Mouse (Mus musculus) MEL (cell line): ENCODE results near the gene Brdt. TPM values are rescaled to one million over a fixed set of nuclear protein-coding genes. Genes with fewer than 3 reads are reported as not detected.

Experiments
- DNase-seq: peaks from one replicate; pipeline ENCODE4 v3.0.0; 2011; ENCODE audit warnings: low read depth, low spot score
- H3K27ac ChIP-seq: 2 replicates; pipeline ENCODE4 v1.5.1; 2012; ENCODE audit warnings: low read depth, mild to moderate bottlenecking, control low read depth, low read length, moderate library complexity; ENCODE audit not compliant: control insufficient read depth
- H3K27me3 ChIP-seq, 2 experiments: fragments of 150-350 bp in 1 of 2; sonication (generic) in 1 of 2; 2 replicates each; pipeline ENCODE4 v1.6.1; 2012; ENCODE audit warnings: low read length in 2 of 2, mild to moderate bottlenecking in 2 of 2, improper control_type of control experiment in 1 of 2, moderate library complexity in 1 of 2; ENCODE audit not compliant: insufficient read depth in 2 of 2, control insufficient read depth in 1 of 2
- H3K36me3 ChIP-seq, 2 experiments: 2 replicates each; pipeline ENCODE4 v1.6.1; 2012 to 2014; ENCODE audit warnings: low read length in 2 of 2, improper control_type of control experiment in 1 of 2, inconsistent platforms in 1 of 2, mild to moderate bottlenecking in 1 of 2; ENCODE audit not compliant: insufficient read depth in 2 of 2, control insufficient read depth in 1 of 2
- H3K4me1 ChIP-seq, 2 experiments: fragments of 150-350 bp in 1 of 2; sonication (generic) in 1 of 2; 2 replicates each; pipeline ENCODE4 v1.6.1; 2012; ENCODE audit warnings: low read length in 2 of 2, improper control_type of control experiment in 1 of 2, mild to moderate bottlenecking in 1 of 2; ENCODE audit not compliant: insufficient read depth in 2 of 2, control insufficient read depth in 1 of 2
- H3K4me3 ChIP-seq, 2 experiments: fragments of 150-350 bp in 1 of 2; sonication (generic) in 1 of 2; 2 replicates each; pipeline ENCODE4 v1.5.1; 2012; ENCODE audit warnings: low read depth in 2 of 2, low read length in 2 of 2, mild to moderate bottlenecking in 2 of 2, moderate library complexity in 2 of 2, control low read depth in 1 of 2, improper control_type of control experiment in 1 of 2; ENCODE audit not compliant: control insufficient read depth in 1 of 2, insufficient read depth in 1 of 2
- H3K79me2 ChIP-seq: 2 replicates; pipeline ENCODE4 v1.6.1; 2012; ENCODE audit warnings: mild to moderate bottlenecking, low read length, moderate library complexity; ENCODE audit not compliant: control insufficient read depth, poor library complexity, insufficient read depth
- H3K9ac ChIP-seq: 2 replicates; pipeline ENCODE4 v1.6.1; 2012; ENCODE audit warnings: low read depth, mild to moderate bottlenecking, control low read depth, low read length, moderate library complexity; ENCODE audit not compliant: control insufficient read depth, poor library complexity, severe bottlenecking
- H3K9me3 ChIP-seq: fragments of 150-350 bp; sonication (generic); replicated peaks from 2 replicates; pipeline ENCODE4 v1.6.1; 2012; ENCODE audit warnings: mild to moderate bottlenecking, low read length, improper control_type of control experiment, moderate library complexity; ENCODE audit not compliant: insufficient read depth
- BHLHE40 ChIP-seq: IDR thresholded peaks from 2 replicates; pipeline ENCODE4 v1.6.1; 2012; ENCODE audit warnings: low read depth, mild to moderate bottlenecking, inconsistent platforms, low read length, improper control_type of control experiment, borderline replicate concordance
- CHD1 ChIP-seq: IDR thresholded peaks from 2 replicates; pipeline ENCODE4 v1.6.1; 2012; ENCODE audit warnings: low read depth, mild to moderate bottlenecking, inconsistent platforms, low read length, improper control_type of control experiment
- CHD2 ChIP-seq: IDR thresholded peaks from 2 replicates; pipeline ENCODE4 v1.6.1; 2011; ENCODE audit warnings: low read length, improper control_type of control experiment
- CTCF ChIP-seq, 3 experiments: IDR thresholded peaks in 2 of 3; conservative IDR thresholded peaks in 1 of 3; 2 replicates each; pipeline ENCODE4 v1.5.1; 2011 to 2012; ENCODE audit warnings: low read length in 3 of 3, low read depth in 2 of 3, mild to moderate bottlenecking in 2 of 3, improper control_type of control experiment in 1 of 3, inconsistent platforms in 1 of 3, mixed read lengths in 1 of 3, moderate library complexity in 1 of 3; ENCODE audit not compliant: control insufficient read depth in 1 of 3, insufficient read depth in 1 of 3, poor library complexity in 1 of 3, severe bottlenecking in 1 of 3
- E2F4 ChIP-seq: IDR thresholded peaks from 2 replicates; pipeline ENCODE4 v1.6.1; 2011; ENCODE audit warnings: low read depth, low read length, improper control_type of control experiment, borderline replicate concordance
- EP300 ChIP-seq, 2 experiments: IDR thresholded peaks; 2 replicates each; pipeline ENCODE4 v1.6.1; 2011; ENCODE audit warnings: improper control_type of control experiment in 2 of 2, low read length in 2 of 2, low read depth in 1 of 2, mild to moderate bottlenecking in 1 of 2
- ETS1 ChIP-seq: IDR thresholded peaks from 2 replicates; pipeline ENCODE4 v1.6.1; 2012; ENCODE audit warnings: low read depth, mild to moderate bottlenecking, inconsistent platforms, low read length, improper control_type of control experiment, moderate library complexity
- GABPA ChIP-seq: IDR thresholded peaks from 2 replicates; pipeline ENCODE4 v1.6.1; 2012; ENCODE audit warnings: low read depth, mild to moderate bottlenecking, inconsistent platforms, low read length, improper control_type of control experiment, moderate library complexity
- GATA1 ChIP-seq: IDR thresholded peaks from 2 replicates; pipeline ENCODE4 v1.6.1; 2011; ENCODE audit warnings: low read depth, low read length, improper control_type of control experiment
- HCFC1 ChIP-seq: IDR thresholded peaks from 2 replicates; pipeline ENCODE4 v1.6.1; 2012; ENCODE audit warnings: low read depth, mild to moderate bottlenecking, inconsistent platforms, low read length, improper control_type of control experiment, moderate library complexity
- JUND ChIP-seq: IDR thresholded peaks from 2 replicates; pipeline ENCODE4 v1.6.1; 2011; ENCODE audit warnings: low read depth, mild to moderate bottlenecking, improper control_type of control experiment, low read length
- MAFK ChIP-seq: IDR thresholded peaks from 2 replicates; pipeline ENCODE4 v1.6.1; 2011; ENCODE audit warnings: low read depth, mild to moderate bottlenecking, low read length, improper control_type of control experiment, borderline replicate concordance
- MAZ ChIP-seq: IDR thresholded peaks from 2 replicates; pipeline ENCODE4 v1.6.1; 2012; ENCODE audit warnings: low read depth, mild to moderate bottlenecking, inconsistent platforms, low read length, improper control_type of control experiment
- MYB ChIP-seq: IDR thresholded peaks from 2 replicates; pipeline ENCODE4 v1.6.1; 2011; ENCODE audit warnings: mild to moderate bottlenecking, low read depth, low read length, improper control_type of control experiment
- MYC ChIP-seq: IDR thresholded peaks from 2 replicates; pipeline ENCODE4 v1.6.1; 2011; ENCODE audit warnings: low read depth, mild to moderate bottlenecking, low read length, improper control_type of control experiment, moderate library complexity
- POLR2A ChIP-seq, 2 experiments: IDR thresholded peaks; 2 replicates each; pipeline ENCODE4 v1.6.1; 2011 to 2012; ENCODE audit warnings: low read length in 2 of 2, mild to moderate bottlenecking in 2 of 2, control low read depth in 1 of 2, improper control_type of control experiment in 1 of 2, low read depth in 1 of 2, moderate library complexity in 1 of 2; ENCODE audit not compliant: control insufficient read depth in 1 of 2, insufficient read depth in 1 of 2, poor library complexity in 1 of 2
- POLR2AphosphoS2 ChIP-seq: IDR thresholded peaks from 2 replicates; pipeline ENCODE4 v1.6.1; 2011; ENCODE audit warnings: low read length, improper control_type of control experiment
- POLR2AphosphoS5 ChIP-seq: IDR thresholded peaks from 2 replicates; pipeline ENCODE4 v1.6.1; 2012; ENCODE audit warnings: low read depth, borderline replicate concordance, mild to moderate bottlenecking, inconsistent platforms, low read length, moderate library complexity, mixed read lengths
- RAD21 ChIP-seq: IDR thresholded peaks from 2 replicates; pipeline ENCODE4 v1.6.1; 2011; ENCODE audit warnings: mild to moderate bottlenecking, low read depth, low read length, improper control_type of control experiment
- RCOR1 ChIP-seq: IDR thresholded peaks from 2 replicates; pipeline ENCODE4 v1.6.1; 2012; ENCODE audit warnings: low read depth, mild to moderate bottlenecking, inconsistent platforms, low read length, improper control_type of control experiment
- SIN3A ChIP-seq: IDR thresholded peaks from 2 replicates; pipeline ENCODE4 v1.6.1; 2012; ENCODE audit warnings: low read length, improper control_type of control experiment, inconsistent platforms
- SMC3 ChIP-seq: IDR thresholded peaks from 2 replicates; pipeline ENCODE4 v1.6.1; 2011; ENCODE audit warnings: low read depth, low read length, improper control_type of control experiment
- TAL1 ChIP-seq: IDR thresholded peaks from 2 replicates; pipeline ENCODE4 v1.6.1; 2012; ENCODE audit warnings: mild to moderate bottlenecking, inconsistent platforms, low read length, moderate library complexity, mixed read lengths
- TBP ChIP-seq: IDR thresholded peaks from 2 replicates; pipeline ENCODE4 v1.8.0; 2011; ENCODE audit warnings: low read depth, low read length, improper control_type of control experiment
- TCF12 ChIP-seq: IDR thresholded peaks from 2 replicates; pipeline ENCODE4 v1.6.1; 2014; ENCODE audit warnings: low read depth, mild to moderate bottlenecking, inconsistent platforms, low read length, improper control_type of control experiment, moderate library complexity
- UBTF ChIP-seq: IDR thresholded peaks from 2 replicates; pipeline ENCODE4 v1.6.1; 2012; ENCODE audit warnings: low read depth, mild to moderate bottlenecking, inconsistent platforms, low read length, improper control_type of control experiment, moderate library complexity, borderline replicate concordance; ENCODE audit not compliant: insufficient read depth
- USF1 ChIP-seq: IDR thresholded peaks from 2 replicates; pipeline ENCODE4 v1.6.1; 2014; ENCODE audit warnings: low read depth, mild to moderate bottlenecking, inconsistent platforms, low read length, improper control_type of control experiment, moderate library complexity
- USF2 ChIP-seq, 2 experiments: IDR thresholded peaks; 2 replicates each; pipeline ENCODE4 v1.6.1; 2011 to 2012; ENCODE audit warnings: improper control_type of control experiment in 2 of 2, low read length in 2 of 2, borderline replicate concordance in 1 of 2, inconsistent platforms in 1 of 2, low read depth in 1 of 2, mild to moderate bottlenecking in 1 of 2; ENCODE audit not compliant: insufficient read depth in 1 of 2
- ZKSCAN1 ChIP-seq: IDR thresholded peaks from 2 replicates; pipeline ENCODE4 v1.6.1; 2012; ENCODE audit warnings: low read depth, mild to moderate bottlenecking, inconsistent platforms, low read length, improper control_type of control experiment, moderate library complexity
- ZMIZ1 ChIP-seq: IDR thresholded peaks from 2 replicates; pipeline ENCODE4 v1.6.1; 2012; ENCODE audit warnings: low read depth, mild to moderate bottlenecking, inconsistent platforms, low read length, improper control_type of control experiment, moderate library complexity
- ZNF384 ChIP-seq: IDR thresholded peaks from 2 replicates; pipeline ENCODE4 v1.6.1; 2012; ENCODE audit warnings: low read depth, mild to moderate bottlenecking, inconsistent platforms, low read length, improper control_type of control experiment
- polyA plus RNA-seq, 2 experiments: library from polyadenylated mRNA; stranded (reverse) in 1 of 2; unstranded in 1 of 2; fragments of >175 nt in 1 of 2; fragments of >200 nt in 1 of 2; gene quantifications; 2 replicates each; pipeline versions ENCODE4 v1.2.1 to v1.2.4; 2012; ENCODE audit warnings: low replicate concordance in 2 of 2, low read depth in 1 of 2; ENCODE audit not compliant: insufficient read length in 2 of 2, insufficient read depth in 1 of 2, missing spikeins in 1 of 2
- total RNA-seq: library from RNA; depleted of rRNA; stranded (reverse); fragments of 300-350 nt; gene quantifications from 2 replicates; pipeline ENCODE4 v1.2.3, GENCODE M21; 2012

The Brdt gene
- total and polyA plus RNA-seq, 3 experiments: 10.3 to 16.7 TPM; not detected in 1

- H3K27ac ChIP-seq: no peak overlapping the region
- H3K79me2 ChIP-seq: no peaks in the 10 kb centered on the region
- no peaks in the 10 kb centered on the region for H3K9me3 ChIP-seq
- no peak for DNase-seq
- no peak for TF ChIP-seq POLR2A (IDR thresholded peaks at IDR 0.05; ENCODE audit: control insufficient read depth in 1 of 2, insufficient read depth in 1 of 2, low read depth in 1 of 2, low read length in 2 of 2, poor library complexity in 1 of 2)
- no peak overlapping the region for H3K9ac ChIP-seq
- H3K4me1 ChIP-seq: no peaks in the 10 kb centered on the region; a peak in 1 of 4 replicates
- peaks cover 0 to 2% of the 10 kb centered on the region in 2 experiments; a peak in 1 of 4 replicates for H3K36me3 ChIP-seq
- H3K27me3 ChIP-seq: no peaks in the 10 kb centered on the region
- no peak overlapping the region for H3K4me3 ChIP-seq
Observed at GRCm38 (mm10) chr5:107298854-107299253, 32.1 kb upstream of the Brdt start.

GRCm38 (mm10) chr5:107303350-107303861, 27.6 kb upstream of the Brdt start:
- no peak overlapping the region for H3K27ac ChIP-seq
- no peaks in the 10 kb centered on the region for H3K36me3 ChIP-seq
- H3K27me3 ChIP-seq: peaks cover 0 to 4% of the 10 kb centered on the region in 2 experiments; a peak in 1 of 4 replicates
- H3K9me3 ChIP-seq: no peaks in the 10 kb centered on the region
- peak overlapping the region; percentile 46 for H3K9ac ChIP-seq
- DNase-seq: peak; percentile 73
- H3K4me3 ChIP-seq: peak overlapping the region; percentile 17 to 60
- H3K4me1 ChIP-seq: no peaks in the 10 kb centered on the region
- no peaks in the 10 kb centered on the region for H3K79me2 ChIP-seq
- no peak for TF ChIP-seq MYC
- no peak for TF ChIP-seq CHD2
- no peak for TF ChIP-seq MAZ
- no peak for TF ChIP-seq POLR2AphosphoS2
- 0 out of 2 replicates have a peak, but pooled peaks have one; percentile 14 for TF ChIP-seq GATA1
- no peak for TF ChIP-seq USF2 (IDR thresholded peaks at IDR 0.05; ENCODE audit: borderline replicate concordance in 1 of 2, insufficient read depth in 1 of 2, low read depth in 1 of 2, low read length in 2 of 2)
- TF ChIP-seq GABPA: no peak
- TF ChIP-seq BHLHE40: no peak
- TF ChIP-seq POLR2AphosphoS5: no peak
- TF ChIP-seq USF1: no peak
- peak; percentile 92 for TF ChIP-seq MAFK
- no peak for TF ChIP-seq CHD1
- TF ChIP-seq CTCF (IDR thresholded peaks at IDR 0.05 in 2 of 3, conservative IDR thresholded peaks at IDR 0.05 in 1 of 3; ENCODE audit: control insufficient read depth in 1 of 3, insufficient read depth in 1 of 3, low read depth in 2 of 3, low read length in 3 of 3, poor library complexity in 1 of 3, severe bottlenecking in 1 of 3): no peak
- peak; percentile 18; the same call in 1 of the 2 replicates for TF ChIP-seq TCF12
- TF ChIP-seq ZNF384: no peak
- peak; percentile 75 for TF ChIP-seq ETS1
- no peak; the same call in 1 of the 2 replicates for TF ChIP-seq SIN3A
- 0 out of 2 replicates have a peak, but pooled peaks have one; percentile 11 for TF ChIP-seq TAL1
- TF ChIP-seq SMC3: no peak
- no peak for TF ChIP-seq HCFC1
- TF ChIP-seq ZKSCAN1: no peak
- TF ChIP-seq ZMIZ1: no peak
- TF ChIP-seq TBP: no peak
- no peak for TF ChIP-seq UBTF
- no peak for TF ChIP-seq RCOR1
- TF ChIP-seq MYB: no peak
- no peak for TF ChIP-seq JUND
- TF ChIP-seq RAD21: no peak
- TF ChIP-seq EP300 (IDR thresholded peaks at IDR 0.05; ENCODE audit: low read depth in 1 of 2, low read length in 2 of 2): peak in 1 of 2 experiments; percentile 16; a peak in 1 of 4 replicates
- no peak for TF ChIP-seq E2F4
